Mouse (Mus musculus): Measurements from ENCODE around the gene Flnb. TPM values are rescaled to one million over a fixed set of nuclear protein-coding genes. Genes with fewer than 3 reads are reported as not detected.

Gene Flnb
- total RNA-seq, 2 experiments from 2014 or later = 0.76 to 1.3 TPM

DNA sequence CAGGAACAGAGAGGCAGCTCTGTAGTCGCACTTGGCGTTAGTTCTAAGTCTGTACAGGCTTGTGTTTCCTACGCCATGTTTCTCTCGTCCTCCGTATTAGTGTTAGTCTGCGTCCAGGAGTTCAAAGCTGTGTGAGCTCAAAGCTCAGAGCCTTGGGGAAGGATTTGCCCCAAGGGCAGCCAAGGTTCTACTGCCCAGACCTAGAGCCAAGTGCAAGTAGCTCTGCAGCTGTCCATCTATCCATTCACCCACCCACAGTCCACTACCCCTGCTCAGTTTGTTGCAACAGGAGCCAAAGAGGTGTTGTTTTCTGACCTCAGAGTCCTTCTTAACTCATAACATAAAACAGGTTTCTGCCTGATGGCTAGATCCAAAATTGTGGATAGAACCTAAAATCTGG lies 70.5 kb downstream of the Flnb start:
- no peak for ATAC-seq (replicated peaks; ENCODE audit: low FRiP score, low TSS enrichment, poor library complexity, severe bottlenecking)

- peak; percentile 52 for ATAC-seq (replicated peaks; ENCODE audit: low FRiP score, low TSS enrichment, poor library complexity, severe bottlenecking)
Observed at GRCm38 (mm10) chr14:7888811-7889651, 71.3 kb downstream of the Flnb start.

- peak; percentile 89 for ATAC-seq (replicated peaks; ENCODE audit: low FRiP score, low TSS enrichment, poor library complexity, severe bottlenecking)
Observed at GRCm38 (mm10) chr14:7889834-7890233, 72.1 kb downstream of the Flnb start.

GRCm38 (mm10) chr14:7891401-7891800 lies 73.6 kb downstream of the Flnb start:
- ATAC-seq (replicated peaks; ENCODE audit: low FRiP score, low TSS enrichment, poor library complexity, severe bottlenecking) = no peak

DNA sequence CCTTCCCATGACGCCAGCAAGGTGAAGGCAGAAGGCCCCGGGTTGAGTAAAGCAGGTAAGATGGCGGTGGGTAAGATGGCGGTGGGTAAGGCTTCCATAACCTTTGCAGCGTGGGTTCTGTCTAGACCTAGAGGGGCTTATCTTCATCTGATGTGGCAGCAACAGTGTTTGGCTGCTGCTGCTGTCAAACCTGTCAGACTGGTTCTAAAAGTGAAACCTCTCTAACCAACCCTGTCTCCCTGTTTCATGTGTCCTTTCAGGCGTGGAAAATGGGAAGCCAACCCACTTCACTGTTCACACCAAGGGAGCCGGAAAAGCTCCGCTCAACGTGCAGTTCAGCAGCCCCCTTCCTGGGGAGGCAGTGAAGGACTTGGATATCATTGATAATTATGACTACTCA lies 78.4 kb downstream of the Flnb start:
- no peak for ATAC-seq (replicated peaks; ENCODE audit: low FRiP score, low TSS enrichment, poor library complexity, severe bottlenecking)

GRCm38 (mm10) chr14:7896699-7897098 lies 78.9 kb downstream of the Flnb start:
- ATAC-seq (replicated peaks; ENCODE audit: low FRiP score, low TSS enrichment, poor library complexity, severe bottlenecking) = no peak

GRCm38 (mm10) chr14:7899986-7900385 lies 82.2 kb downstream of the Flnb start:
- ATAC-seq (replicated peaks; ENCODE audit: low FRiP score, low TSS enrichment, poor library complexity, severe bottlenecking) = no peak

- ATAC-seq (replicated peaks; ENCODE audit: low FRiP score, low TSS enrichment, poor library complexity, severe bottlenecking) = no peak
Observed at GRCm38 (mm10) chr14:7900481-7901049, 82.8 kb downstream of the Flnb start.

DNA sequence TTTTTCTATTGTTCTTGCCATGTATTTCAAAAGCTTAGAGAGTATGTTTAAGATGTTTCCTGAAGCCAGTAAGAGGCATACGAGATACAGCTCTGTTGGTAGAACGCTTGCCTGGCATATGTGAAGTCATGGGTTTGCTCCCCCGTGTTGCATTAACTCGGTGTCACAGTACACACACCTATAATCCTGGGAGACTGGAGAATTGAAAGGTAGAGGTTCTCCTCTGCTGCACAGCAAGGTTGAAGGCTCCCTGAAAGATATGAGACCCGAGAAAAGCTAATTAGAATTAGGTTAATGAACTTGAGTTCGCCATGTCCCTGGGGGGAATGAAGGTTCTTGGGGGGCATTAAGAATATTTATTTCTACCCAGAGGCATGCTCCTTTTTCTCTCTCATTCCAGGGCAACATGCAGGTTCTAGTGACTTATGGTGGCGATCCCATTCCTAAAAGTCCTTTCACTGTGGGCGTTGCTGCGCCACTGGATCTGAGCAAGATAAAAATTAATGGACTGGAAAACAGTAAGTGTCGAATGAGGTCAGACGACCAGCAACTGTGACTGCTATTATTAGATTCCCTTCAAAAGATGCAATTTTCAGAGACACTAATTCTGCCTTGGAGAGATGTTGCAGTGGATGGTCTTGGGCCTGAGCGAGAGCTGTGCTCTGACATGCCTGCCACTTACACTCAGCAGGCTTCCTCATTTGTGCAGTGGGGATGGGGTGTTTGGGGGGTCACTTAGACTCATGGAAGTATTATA lies 83.9 kb downstream of the Flnb start:
- ATAC-seq (replicated peaks; ENCODE audit: low FRiP score, low TSS enrichment, poor library complexity, severe bottlenecking) = no peak

DNA sequence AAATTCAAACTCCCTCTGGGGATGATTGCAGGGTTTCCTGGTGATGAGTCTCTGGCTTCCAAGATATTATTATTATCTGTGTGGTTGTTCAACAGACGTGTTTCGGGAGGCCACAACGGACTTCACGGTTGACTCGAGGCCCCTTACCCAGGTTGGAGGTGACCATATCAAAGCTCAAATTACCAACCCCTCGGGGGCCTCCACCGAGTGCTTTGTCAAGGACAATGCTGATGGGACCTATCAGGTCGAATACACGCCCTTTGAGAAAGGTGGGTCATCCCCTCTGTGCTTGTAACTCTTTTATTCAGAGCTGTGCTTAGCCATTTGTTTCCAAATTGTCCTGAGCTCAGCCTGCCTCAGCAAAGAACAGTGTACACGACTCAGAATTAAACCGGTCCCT lies 89.3 kb downstream of the Flnb start:
- no peak for ATAC-seq (replicated peaks; ENCODE audit: low FRiP score, low TSS enrichment, poor library complexity, severe bottlenecking)

- ATAC-seq (replicated peaks; ENCODE audit: low FRiP score, low TSS enrichment, poor library complexity, severe bottlenecking) = no peak
Observed at GRCm38 (mm10) chr14:7909472-7909871, 91.7 kb downstream of the Flnb start.

DNA sequence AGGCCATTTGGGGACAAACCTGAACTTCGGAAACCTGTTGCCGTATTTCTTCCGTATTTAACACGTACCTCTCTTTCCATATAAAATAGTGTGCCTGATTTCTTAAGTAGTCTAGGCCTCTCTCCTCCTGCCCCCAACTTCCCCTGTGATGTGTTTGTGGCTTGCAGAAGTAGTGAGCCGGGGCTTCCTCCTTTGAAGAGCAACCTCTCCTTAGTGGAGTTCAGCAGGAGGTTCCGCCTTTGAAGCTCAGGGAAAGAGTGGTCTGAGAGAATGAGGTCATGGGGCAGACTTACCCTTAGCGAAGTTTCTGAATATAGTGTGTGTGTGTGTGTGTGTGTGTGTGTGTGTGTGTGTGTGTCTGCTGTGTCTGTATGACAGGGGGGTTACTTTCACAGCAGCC lies 96.1 kb downstream of the Flnb start:
- ATAC-seq (replicated peaks; ENCODE audit: low FRiP score, low TSS enrichment, poor library complexity, severe bottlenecking) = peak; percentile 48; the same call in 1 of the 2 replicates

GRCm38 (mm10) chr14:7914461-7914860 lies 96.7 kb downstream of the Flnb start:
- ATAC-seq (replicated peaks; ENCODE audit: low FRiP score, low TSS enrichment, poor library complexity, severe bottlenecking) = peak; percentile 73

- no peak for ATAC-seq (replicated peaks; ENCODE audit: low FRiP score, low TSS enrichment, poor library complexity, severe bottlenecking)
Observed at GRCm38 (mm10) chr14:7918150-7918991, 100.6 kb downstream of the Flnb start.

DNA sequence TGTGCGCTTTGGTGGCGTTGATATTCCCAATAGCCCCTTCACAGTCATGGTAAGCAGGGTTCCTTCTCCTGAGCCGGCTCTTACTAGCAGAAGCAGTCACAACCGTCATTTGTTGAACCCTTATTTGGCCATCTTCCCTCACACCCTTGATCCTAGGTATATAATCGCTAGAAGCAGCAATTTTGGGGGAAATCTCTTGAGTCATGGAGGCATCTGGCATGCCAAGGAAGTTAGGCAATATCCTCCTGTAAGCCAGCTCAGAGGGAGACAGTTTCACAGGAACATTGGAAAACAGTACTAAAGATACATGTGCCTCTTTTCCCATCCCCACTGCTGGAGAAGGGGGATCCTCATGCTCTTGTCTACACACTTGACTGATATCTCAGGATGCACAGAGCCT lies 101.6 kb downstream of the Flnb start:
- ATAC-seq (replicated peaks; ENCODE audit: low FRiP score, low TSS enrichment, poor library complexity, severe bottlenecking) = no peak

DNA sequence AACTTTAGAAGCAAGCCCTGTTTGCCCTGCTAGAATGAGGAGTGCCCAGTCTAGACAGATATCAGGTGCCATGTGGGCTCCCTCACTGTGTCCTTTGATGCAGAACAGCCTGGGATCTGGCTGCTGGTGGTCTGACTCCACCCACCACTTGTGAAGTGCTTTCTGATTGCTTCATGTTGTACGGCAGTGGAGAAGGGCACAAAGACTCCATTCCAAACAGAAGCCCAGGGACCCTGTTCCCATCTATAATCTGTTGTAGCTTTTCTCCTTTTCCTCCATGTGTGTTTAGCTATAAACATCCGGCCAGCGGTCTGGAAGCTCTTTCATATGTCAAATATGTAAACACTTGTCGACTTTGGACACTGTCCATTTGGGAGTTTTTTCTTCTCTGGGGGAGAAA lies 102.2 kb downstream of the Flnb start:
- no peak for ATAC-seq (replicated peaks; ENCODE audit: low FRiP score, low TSS enrichment, poor library complexity, severe bottlenecking)

- ATAC-seq (replicated peaks; ENCODE audit: low FRiP score, low TSS enrichment, poor library complexity, severe bottlenecking) = no peak
Observed at GRCm38 (mm10) chr14:7921459-7921858, 103.7 kb downstream of the Flnb start.

DNA sequence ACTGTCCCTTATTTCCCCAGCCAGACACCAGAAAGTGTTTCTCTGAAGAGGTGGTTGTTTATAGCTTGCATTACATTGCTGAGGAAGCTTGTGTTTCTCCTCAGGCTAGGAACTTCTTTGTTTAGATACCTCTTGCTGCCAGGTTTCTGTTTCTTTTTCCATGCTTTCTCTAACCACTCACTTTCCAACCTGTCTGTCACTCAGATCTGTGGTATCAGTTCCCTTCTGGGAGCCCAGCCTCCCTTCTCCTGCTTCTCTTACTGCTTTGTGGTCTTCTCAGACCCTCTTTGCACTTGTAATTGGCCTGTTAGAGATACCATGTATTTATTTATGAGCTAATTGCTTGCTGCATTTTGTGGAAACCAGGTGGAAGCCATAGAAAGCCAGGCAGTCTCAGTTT lies 105.9 kb downstream of the Flnb start:
- ATAC-seq (replicated peaks; ENCODE audit: low FRiP score, low TSS enrichment, poor library complexity, severe bottlenecking) = no peak

DNA sequence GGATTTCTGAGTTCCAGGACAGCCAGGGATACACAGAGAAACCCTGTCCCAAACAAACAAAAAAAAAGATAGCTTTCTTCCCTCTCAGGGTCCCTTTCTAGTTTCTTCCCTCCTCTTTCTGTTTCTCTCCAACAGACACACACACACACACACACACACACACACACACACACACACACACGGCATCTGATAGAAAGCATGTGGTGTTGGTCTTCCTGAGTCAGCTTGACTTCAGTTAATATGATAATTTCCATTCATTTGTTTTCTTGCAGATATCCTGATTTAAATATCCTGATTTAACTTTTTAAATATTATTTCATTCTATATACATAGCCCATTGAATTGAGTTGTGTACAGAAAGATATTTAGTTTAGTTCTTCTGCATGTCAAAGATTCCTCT lies 110.6 kb downstream of the Flnb start:
- no peak for ATAC-seq (replicated peaks; ENCODE audit: low FRiP score, low TSS enrichment, poor library complexity, severe bottlenecking)

GRCm38 (mm10) chr14:7929029-7929428 lies 111.3 kb downstream of the Flnb start:
- ATAC-seq (replicated peaks; ENCODE audit: low FRiP score, low TSS enrichment, poor library complexity, severe bottlenecking) = peak; percentile 26; the same call in 1 of the 2 replicates

Measured in megakaryocyte-erythroid progenitor cell, adult 5-6 weeks (primary cell).